Mouse (Mus musculus) embryonic facial prominence, embryonic 11.5 days (tissue): Measurements from ENCODE around the gene Gm20831. TPM values are rescaled to one million over a fixed set of nuclear protein-coding genes. Genes with fewer than 3 reads are reported as not detected.
"Not testable (repeated sequence)": the region's sequence is repeated elsewhere in the genome, so short reads cannot be mapped to it uniquely, and the experiment has no call there.

Experiments used
- ATAC-seq: fragments of 200-750 bp; cut with Nextera tagmentation; replicated peaks from 2 replicates; pipeline ENCODE4 v1.8.0; 2017; ENCODE audit warnings: low read depth; ENCODE audit not compliant: insufficient number of reproducible peaks, low FRiP score, low TSS enrichment
- DNase-seq: peaks from one replicate; pipeline ENCODE4 v3.0.0-alpha.2; 2015; ENCODE audit warnings: low spot score
- H3K27ac ChIP-seq: fragments of 300-500 bp; sonication (generic); replicated peaks from 2 replicates; pipeline ENCODE4 v1.5.1; 2014; ENCODE audit warnings: mild to moderate bottlenecking, low read depth, low read length, control low read depth
- H3K27me3 ChIP-seq: fragments of 300-500 bp; sonication (generic); 2 replicates; pipeline ENCODE4 v1.6.1; 2014; ENCODE audit warnings: mild to moderate bottlenecking, low read length, moderate library complexity, mixed read lengths; ENCODE audit not compliant: control insufficient read depth, insufficient read depth
- H3K36me3 ChIP-seq: fragments of 300-500 bp; sonication (generic); replicated peaks from 2 replicates; pipeline ENCODE4 v1.6.1; 2014; ENCODE audit warnings: low read depth, mild to moderate bottlenecking, low read length, moderate library complexity, mixed read lengths; ENCODE audit not compliant: control insufficient read depth, insufficient read depth
- H3K4me1 ChIP-seq: fragments of 300-500 bp; sonication (generic); 2 replicates; pipeline ENCODE4 v1.6.1; 2014; ENCODE audit warnings: low read length, mixed read lengths; ENCODE audit not compliant: control insufficient read depth, insufficient read depth
- H3K4me2 ChIP-seq: fragments of 300-500 bp; sonication (generic); 2 replicates; pipeline ENCODE4 v1.6.1; 2014; ENCODE audit warnings: low read depth, mild to moderate bottlenecking, control low read depth, low read length, moderate library complexity
- H3K4me3 ChIP-seq: fragments of 300-500 bp; sonication (generic); 2 replicates; pipeline ENCODE4 v1.5.1; 2014; ENCODE audit warnings: low read depth, low read length, control low read depth
- H3K9ac ChIP-seq: fragments of 300-500 bp; sonication (generic); replicated peaks from 2 replicates; pipeline ENCODE4 v1.6.1; 2014; ENCODE audit warnings: mild to moderate bottlenecking, control low read depth, low read length
- H3K9me3 ChIP-seq: fragments of 300-500 bp; sonication (generic); replicated peaks from 2 replicates; pipeline ENCODE4 v1.6.1; 2016; ENCODE audit warnings: mild to moderate bottlenecking, low read length, inconsistent platforms, mixed read lengths; ENCODE audit not compliant: control insufficient read depth
- WGBS: fragments of 180-500 bp; shearing (Covaris S2); extraction: QIAGEN DNeasy Blood & Tissue Kit; methylation state at CpG from one replicate; pipeline ENCODE4 v1.1.7; 2014; 5-methylcytosine and 5-hydroxymethylcytosine counted together
- polyA plus RNA-seq: library from polyadenylated mRNA; unstranded; fragments of >200 nt; fragmentation: Nextera tagmentation; extraction: Ambion mirVana; gene quantifications from 2 replicates; pipeline ENCODE4 v1.2.1, GENCODE M21; 2014

Gene Gm20831
- not detected in 2 replicates for polyA plus RNA-seq

DNA sequence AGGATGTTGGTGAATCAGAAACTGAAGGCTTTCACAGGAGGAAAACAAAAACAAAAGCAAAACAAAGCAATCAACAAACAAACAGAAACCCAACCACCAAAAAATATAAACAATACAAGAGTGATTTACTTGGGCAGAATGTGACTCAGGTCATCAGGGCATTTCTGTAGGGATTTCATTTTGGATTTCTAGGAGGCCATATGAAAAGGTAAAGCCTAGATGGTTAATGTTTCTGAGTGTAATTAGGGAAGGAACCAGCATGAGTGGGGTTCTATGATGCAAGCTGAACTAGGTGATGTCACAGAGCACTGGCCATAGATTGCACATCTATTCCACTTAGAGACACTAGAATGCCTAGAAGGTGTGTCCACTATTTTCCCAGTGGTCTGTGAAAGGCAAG lies at the start of gene Gm20831, which contains the start of gene Gm20772:
TSS of gene Gm20831 (plus strand) at position 301 of the 400 bp plus-strand sequence.
TSS of gene Gm20772 (plus strand) at position 301 of the 400 bp plus-strand sequence.
- H3K4me1 ChIP-seq, H3K4me2 ChIP-seq, H3K27ac ChIP-seq, H3K36me3 ChIP-seq, H3K9me3 ChIP-seq, H3K4me3 ChIP-seq, ATAC-seq, H3K9ac ChIP-seq, DNase-seq, H3K27me3 ChIP-seq: not testable (repeated sequence)

DNA sequence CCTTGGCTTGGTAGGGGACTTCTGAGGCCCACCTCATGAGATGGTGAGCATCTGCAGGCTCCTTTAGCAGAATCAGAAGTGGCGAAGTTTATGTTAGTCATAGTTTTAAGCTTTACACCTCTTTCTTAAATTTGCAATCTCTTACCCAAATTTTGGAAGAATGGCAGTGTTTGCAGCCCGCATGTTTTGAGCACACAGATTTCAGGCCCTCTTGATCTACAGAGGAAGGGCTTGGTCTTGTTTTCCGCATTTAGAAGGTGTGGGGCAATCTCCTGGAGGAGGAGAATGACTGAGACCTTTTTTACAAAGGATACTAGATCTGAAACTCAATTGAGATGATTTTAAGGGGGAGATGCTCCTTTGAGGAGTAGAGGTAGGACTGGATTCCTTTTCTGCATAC lies 28.4 kb upstream of the Gm20831 start, which contains the start of gene Gm21904:
TSS of gene Gm21904 (minus strand) at position 101 of the 400 bp plus-strand sequence.
- not testable (repeated sequence) for H3K9ac ChIP-seq, H3K9me3 ChIP-seq, H3K27ac ChIP-seq, H3K4me3 ChIP-seq, H3K36me3 ChIP-seq, DNase-seq, H3K27me3 ChIP-seq, ATAC-seq, H3K4me1 ChIP-seq, H3K4me2 ChIP-seq
- no CpG with 5 or more reads among the region's 3 CpGs for WGBS

DNA sequence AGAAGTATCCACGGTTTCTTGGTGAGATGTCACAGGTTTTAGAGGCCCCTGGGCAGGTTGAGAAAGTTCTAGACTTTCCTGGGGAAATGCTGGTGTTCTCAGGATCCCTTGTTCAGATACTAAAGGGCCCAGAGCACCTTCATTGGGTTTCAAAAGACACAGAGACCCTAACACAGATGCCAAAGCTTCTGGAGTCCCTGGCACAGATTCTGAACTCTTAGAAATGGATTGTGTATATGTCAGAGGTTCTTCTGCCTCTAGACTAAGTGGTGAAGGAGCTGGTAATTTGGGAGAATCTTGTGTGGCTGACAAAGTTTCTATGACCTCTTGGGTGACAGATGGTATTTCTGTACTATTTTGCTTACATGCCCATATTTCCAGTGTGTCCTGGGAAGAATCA lies 62.7 kb downstream of the Gm20831 start, which contains the start of gene Srsy:
TSS of gene Srsy (minus strand) at position 101 of the 400 bp plus-strand sequence.
- not testable (repeated sequence) for H3K9ac ChIP-seq, H3K27me3 ChIP-seq, H3K4me2 ChIP-seq, ATAC-seq, H3K36me3 ChIP-seq, H3K27ac ChIP-seq, DNase-seq, H3K4me3 ChIP-seq, H3K9me3 ChIP-seq, H3K4me1 ChIP-seq
- no CpG with 5 or more reads among the region's 1 CpGs for WGBS

Other genes starting within 250 kb of the Gm20831 start
- gene Gm21904, start 28.5 kb upstream of the Gm20831 start, polyA plus RNA-seq = not detected in 2 replicates
- not detected in 2 replicates for gene Gm20772, start within 50 bp of the Gm20831 start, polyA plus RNA-seq
- gene Srsy, start 62.6 kb downstream of the Gm20831 start, polyA plus RNA-seq = not detected in 2 replicates
- not detected in 2 replicates for gene Gm21764, start 187.1 kb downstream of the Gm20831 start, polyA plus RNA-seq
- gene Ssty1, start 214.4 kb downstream of the Gm20831 start, polyA plus RNA-seq = not detected in 2 replicates